Mouse (Mus musculus): ENCODE measurements around the gene Knstrn.

DNA sequence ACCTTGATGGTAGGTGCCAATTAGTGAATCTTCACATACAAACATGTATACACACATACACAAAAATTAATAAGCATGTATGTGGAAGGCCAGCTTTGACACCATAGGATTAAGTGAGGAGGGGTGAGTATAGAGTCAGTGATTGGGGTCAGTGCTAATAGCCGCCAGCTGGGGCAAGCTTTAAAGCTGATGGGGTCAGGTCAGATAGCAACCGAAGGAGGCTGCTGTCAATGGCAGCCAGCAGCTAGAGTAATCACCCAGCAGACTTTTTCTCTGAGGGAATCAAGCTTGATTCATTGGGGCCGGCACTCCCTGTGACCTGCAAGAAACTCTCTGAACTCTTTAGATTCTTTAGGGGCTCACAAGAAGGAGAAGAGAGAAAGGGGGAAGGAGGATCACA is 38.0 kb downstream of the Knstrn start:
- no peak for TF ChIP-seq HCFC1 (IDR thresholded peaks at IDR 0.05; ENCODE audit: borderline replicate concordance, insufficient read depth, low read length)
- no peak for TF ChIP-seq ZC3H11A (IDR thresholded peaks at IDR 0.05; ENCODE audit: borderline replicate concordance, low read depth, low read length)

Data from ES-E14 (cell line).